ENCODE assay signal across 9 mouse cellular contexts in the genomic region with DNA sequence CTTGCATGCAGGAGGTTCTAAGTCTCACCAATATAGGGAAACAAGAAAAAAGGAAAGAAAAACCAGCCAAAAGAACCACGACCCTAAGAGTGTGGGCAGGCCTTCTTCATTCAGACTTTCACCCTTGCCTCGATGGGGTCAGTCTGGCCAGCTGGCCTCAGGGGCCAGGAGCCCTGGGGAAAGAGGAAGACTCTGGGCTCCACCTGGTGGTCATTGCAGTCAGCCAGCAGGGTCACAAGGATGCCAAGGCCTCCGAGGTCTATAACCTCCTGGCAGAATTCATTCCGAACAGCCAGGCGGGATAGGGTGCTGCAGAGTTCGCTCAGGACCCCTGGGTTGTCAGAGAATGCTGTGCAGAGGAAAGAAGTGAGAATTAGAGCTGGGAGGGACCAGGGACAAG. TPM values are rescaled to one million over a fixed set of nuclear protein-coding genes. Genes with fewer than 3 reads are reported as not detected.
A peak's percentile ranks its signal among the peaks of the same experiment; 100 is the strongest.
DNase-seq lines count a peak whose midpoint lies in the region; ATAC-seq lines count a peak whose summit lies in the region.
"Had no signal": no experiment of that assay in that cellular context is flagged by ENCODE, and none has a peak within 500 bp of the region (broad histone marks: within the 10 kb centered on the region; RNA-seq: fewer than 3 reads in every experiment).

No protein-coding gene starts in this region.

- peak; percentile 27 for DNase-seq in hindbrain, embryonic 11.5 days (ENCODE audit: low spot score)
- DNase-seq in hindbrain, embryonic 14.5 days (ENCODE audit: low spot score): no peak
- peak; percentile 27 for DNase-seq in thymus, postnatal 25 days
- no peak for DNase-seq in thymus, adult 18-20 months
- DNase-seq in embryonic facial prominence, embryonic 11.5 days (ENCODE audit: low spot score): peak; percentile 13
- peak; percentile 62 to 77 for DNase-seq in kidney, postnatal 4 days
- peak; percentile 36 for DNase-seq in thymus, postnatal 4 days
- no peak for DNase-seq in layer of hippocampus, adult 9-11 months

- ATAC-seq in hindbrain, embryonic 11.5 days (ENCODE audit: low FRiP score): no peak
- ATAC-seq in hindbrain, embryonic 14.5 days (ENCODE audit: low FRiP score): no peak
- no peak for ATAC-seq in embryonic facial prominence, embryonic 11.5 days (replicated peaks; ENCODE audit: insufficient number of reproducible peaks, low FRiP score, low TSS enrichment, low read depth)

- H3K36me3 ChIP-seq in hindbrain, embryonic 11.5 days (ENCODE audit: control insufficient read depth, insufficient read depth, low read length): no peaks in the 10 kb centered on the region; the same call in 1 of the 2 replicates
- H3K36me3 ChIP-seq in hindbrain, embryonic 14.5 days (replicated peaks; ENCODE audit: control insufficient read depth, insufficient read depth): peaks cover 69% of the 10 kb centered on the region
- no peaks in the 10 kb centered on the region; the same call in none of the 2 replicates for H3K36me3 ChIP-seq in embryonic facial prominence, embryonic 11.5 days (replicated peaks; ENCODE audit: control insufficient read depth, insufficient read depth, low read depth, low read length)

- no peaks in the 10 kb centered on the region for H3K27me3 ChIP-seq in hindbrain, embryonic 11.5 days (ENCODE audit: control insufficient read depth, insufficient read depth, low read length)
- no peaks in the 10 kb centered on the region for H3K27me3 ChIP-seq in hindbrain, embryonic 14.5 days (ENCODE audit: control insufficient read depth, insufficient read depth, low read length)
- H3K27me3 ChIP-seq in embryonic facial prominence, embryonic 11.5 days (ENCODE audit: control insufficient read depth, insufficient read depth, low read length): no peaks in the 10 kb centered on the region
- H3K27me3 ChIP-seq: hindbrain, embryonic 15.5 days had no signal

- WGBS in hindbrain, embryonic 11.5 days: 53% methylated on average over 6 of the region's 6 CpGs
- 53% methylated on average over 6 of the region's 6 CpGs for WGBS in hindbrain, embryonic 14.5 days
- 56% methylated on average over 6 of the region's 6 CpGs for WGBS in embryonic facial prominence, embryonic 11.5 days

- no peaks in the 10 kb centered on the region for H3K9me3 ChIP-seq in hindbrain, embryonic 11.5 days (ENCODE audit: control insufficient read depth, low read length)
- no peaks in the 10 kb centered on the region for H3K9me3 ChIP-seq in hindbrain, embryonic 14.5 days (ENCODE audit: control insufficient read depth, low read length)
- no peaks in the 10 kb centered on the region for H3K9me3 ChIP-seq in embryonic facial prominence, embryonic 11.5 days (replicated peaks; ENCODE audit: control insufficient read depth, low read length)
- H3K9me3 ChIP-seq: hindbrain, embryonic 15.5 days had no signal

- no peak overlapping the region for H3K27ac ChIP-seq in hindbrain, embryonic 11.5 days (ENCODE audit: low read depth, low read length)
- no peak overlapping the region for H3K27ac ChIP-seq in hindbrain, embryonic 14.5 days
- H3K27ac ChIP-seq in embryonic facial prominence, embryonic 11.5 days (replicated peaks; ENCODE audit: low read depth, low read length): no peak overlapping the region
- H3K27ac ChIP-seq: hindbrain, embryonic 15.5 days had no signal

- H3K9ac ChIP-seq in hindbrain, embryonic 11.5 days (ENCODE audit: low read depth, low read length): no peak overlapping the region
- H3K9ac ChIP-seq in hindbrain, embryonic 14.5 days: no peak overlapping the region
- H3K9ac ChIP-seq in embryonic facial prominence, embryonic 11.5 days (replicated peaks; ENCODE audit: low read length): no peak overlapping the region
- H3K9ac ChIP-seq: hindbrain, embryonic 15.5 days had no signal

- H3K4me3 ChIP-seq in hindbrain, embryonic 11.5 days (ENCODE audit: low read depth, low read length): no peak overlapping the region
- no peak overlapping the region for H3K4me3 ChIP-seq in hindbrain, embryonic 14.5 days (replicated peaks; ENCODE audit: low read length)
- no peak overlapping the region for H3K4me3 ChIP-seq in embryonic facial prominence, embryonic 11.5 days (ENCODE audit: low read depth, low read length)
- H3K4me3 ChIP-seq: hindbrain, embryonic 15.5 days had no signal

- H3K4me2 ChIP-seq in hindbrain, embryonic 11.5 days (replicated peaks; ENCODE audit: low read depth, low read length): no peak overlapping the region
- no peak overlapping the region for H3K4me2 ChIP-seq in hindbrain, embryonic 14.5 days (replicated peaks)
- H3K4me2 ChIP-seq in embryonic facial prominence, embryonic 11.5 days (ENCODE audit: low read depth, low read length): no peak overlapping the region
- H3K4me2 ChIP-seq: hindbrain, embryonic 15.5 days had no signal

- no peaks in the 10 kb centered on the region for H3K4me1 ChIP-seq in hindbrain, embryonic 11.5 days (replicated peaks; ENCODE audit: control insufficient read depth, insufficient read depth, low read length)
- no peaks in the 10 kb centered on the region for H3K4me1 ChIP-seq in hindbrain, embryonic 14.5 days (replicated peaks; ENCODE audit: control insufficient read depth, insufficient read depth, low read length)
- H3K4me1 ChIP-seq in embryonic facial prominence, embryonic 11.5 days (ENCODE audit: control insufficient read depth, insufficient read depth, low read length): no peaks in the 10 kb centered on the region

RNA-seq across cellular contexts. Expression of a gene that starts 10.7 kb away (rescaled TPM):
- polyA plus RNA-seq in hindbrain, embryonic 11.5 days (2014; fragmentation: Nextera tagmentation; extraction: Ambion mirVana): 46.5 and 46.8 TPM in 2 replicates
- polyA plus RNA-seq in hindbrain, embryonic 14.5 days (2014; fragmentation: Nextera tagmentation; extraction: Ambion mirVana): 77.8 and 78.8 TPM in 2 replicates
- 31.4 and 34.0 TPM in 2 replicates for polyA plus RNA-seq in embryonic facial prominence, embryonic 11.5 days (2014; fragmentation: Nextera tagmentation; extraction: Ambion mirVana)

RNA-seq across cellular contexts. Expression of a gene that starts 10.9 kb away (rescaled TPM):
- polyA plus RNA-seq in hindbrain, embryonic 11.5 days (2014; fragmentation: Nextera tagmentation; extraction: Ambion mirVana): 34.0 and 37.5 TPM in 2 replicates
- 97.6 and 102 TPM in 2 replicates for polyA plus RNA-seq in hindbrain, embryonic 14.5 days (2014; fragmentation: Nextera tagmentation; extraction: Ambion mirVana)
- 21.9 and 28.4 TPM in 2 replicates for polyA plus RNA-seq in embryonic facial prominence, embryonic 11.5 days (2014; fragmentation: Nextera tagmentation; extraction: Ambion mirVana)

RNA-seq across cellular contexts. Expression of a gene that starts 11.2 kb away (rescaled TPM):
- 1.5 and 2.0 TPM in 2 replicates for polyA plus RNA-seq in hindbrain, embryonic 11.5 days (2014; fragmentation: Nextera tagmentation; extraction: Ambion mirVana)
- 6.5 and 6.9 TPM in 2 replicates for polyA plus RNA-seq in hindbrain, embryonic 14.5 days (2014; fragmentation: Nextera tagmentation; extraction: Ambion mirVana)
- polyA plus RNA-seq in embryonic facial prominence, embryonic 11.5 days (2014; fragmentation: Nextera tagmentation; extraction: Ambion mirVana): 1.3 and 1.4 TPM in 2 replicates

RNA-seq across cellular contexts. Expression of a gene that starts 51.2 kb away (rescaled TPM):
- 22.3 and 24.3 TPM in 2 replicates for polyA plus RNA-seq in hindbrain, embryonic 11.5 days (2014; fragmentation: Nextera tagmentation; extraction: Ambion mirVana)
- polyA plus RNA-seq in hindbrain, embryonic 14.5 days (2014; fragmentation: Nextera tagmentation; extraction: Ambion mirVana): 37.4 and 39.9 TPM in 2 replicates
- 26.2 and 29.8 TPM in 2 replicates for polyA plus RNA-seq in embryonic facial prominence, embryonic 11.5 days (2014; fragmentation: Nextera tagmentation; extraction: Ambion mirVana)

RNA-seq across cellular contexts. Expression of a gene that starts 59.3 kb away (rescaled TPM):
- 50.4 and 51.6 TPM in 2 replicates for polyA plus RNA-seq in hindbrain, embryonic 11.5 days (2014; fragmentation: Nextera tagmentation; extraction: Ambion mirVana)
- polyA plus RNA-seq in hindbrain, embryonic 14.5 days (2014; fragmentation: Nextera tagmentation; extraction: Ambion mirVana): 23.5 and 25.1 TPM in 2 replicates
- polyA plus RNA-seq in embryonic facial prominence, embryonic 11.5 days (2014; fragmentation: Nextera tagmentation; extraction: Ambion mirVana): 48.9 and 52.9 TPM in 2 replicates

Comparison
In these comparisons a context has a peak if more than half of its experiments do, and no peak if none do; other contexts are left out.
1. DNase-seq: peak in hindbrain, embryonic 11.5 days (single experiment), thymus, postnatal 25 days (single experiment), embryonic facial prominence, embryonic 11.5 days (single experiment), kidney, postnatal 4 days (2 of 2) and thymus, postnatal 4 days (single experiment); none in hindbrain, embryonic 14.5 days (single experiment), thymus, adult 18-20 months (0 of 2) and layer of hippocampus, adult 9-11 months (single experiment).